Mouse (Mus musculus) hindbrain, embryonic 14.5 days (tissue): ENCODE results near the gene Rnase11. TPM values are rescaled to one million over a fixed set of nuclear protein-coding genes. Genes with fewer than 3 reads are reported as not detected.
"Not testable (repeated sequence)": the region's sequence is repeated elsewhere in the genome, so short reads cannot be mapped to it uniquely, and the experiment has no call there.

Source experiments
- ATAC-seq: fragments of 200-750 bp; cut with Nextera tagmentation; 2 replicates; pipeline ENCODE4 v1.8.0; 2017; ENCODE audit warnings: moderate number of reproducible peaks, mild to moderate bottlenecking, moderate TSS enrichment, moderate library complexity; ENCODE audit not compliant: low FRiP score
- DNase-seq: peaks from one replicate; pipeline ENCODE4 v3.0.0-alpha.2; 2015; ENCODE audit warnings: low spot score
- H3K27ac ChIP-seq: fragments of 300-500 bp; sonication (generic); 2 replicates; pipeline ENCODE4 v1.5.1; 2014; ENCODE audit warnings: mild to moderate bottlenecking, moderate library complexity
- H3K27me3 ChIP-seq: fragments of 300-500 bp; sonication (generic); 2 replicates; pipeline ENCODE4 v1.6.1; 2014; ENCODE audit warnings: mild to moderate bottlenecking, low read length, mixed read lengths; ENCODE audit not compliant: control insufficient read depth, insufficient read depth
- H3K36me3 ChIP-seq: fragments of 300-500 bp; sonication (generic); replicated peaks from 2 replicates; pipeline ENCODE4 v1.6.1; 2014; ENCODE audit not compliant: control insufficient read depth, insufficient read depth
- H3K4me1 ChIP-seq: fragments of 300-500 bp; sonication (generic); replicated peaks from 2 replicates; pipeline ENCODE4 v1.6.1; 2014; ENCODE audit warnings: antibody characterized with exemption, low read length, mixed read lengths; ENCODE audit not compliant: control insufficient read depth, insufficient read depth
- H3K4me2 ChIP-seq: fragments of 300-500 bp; sonication (generic); replicated peaks from 2 replicates; pipeline ENCODE4 v1.6.1; 2014; ENCODE audit warnings: mild to moderate bottlenecking, moderate library complexity
- H3K4me3 ChIP-seq: fragments of 300-500 bp; sonication (generic); replicated peaks from 2 replicates; pipeline ENCODE4 v1.5.1; 2014; ENCODE audit warnings: mild to moderate bottlenecking, low read length
- H3K9ac ChIP-seq: fragments of 300-500 bp; sonication (generic); 2 replicates; pipeline ENCODE4 v1.6.1; 2014
- H3K9me3 ChIP-seq: fragments of 300-500 bp; sonication (generic); 2 replicates; pipeline ENCODE4 v1.6.1; 2016; ENCODE audit warnings: low read length; ENCODE audit not compliant: control insufficient read depth
- WGBS: fragments of 180-500 bp; shearing (Covaris S2); extraction: QIAGEN DNeasy Blood & Tissue Kit; methylation state at CpG from one replicate; pipeline ENCODE4 v1.1.7; 2014; 5-methylcytosine and 5-hydroxymethylcytosine counted together
- polyA plus RNA-seq: library from polyadenylated mRNA; unstranded; fragments of >200 nt; fragmentation: Nextera tagmentation; extraction: Ambion mirVana; gene quantifications from 2 replicates; pipeline ENCODE4 v1.2.1, GENCODE M21; 2014

Rnase11 gene
- polyA plus RNA-seq, result not detected in 2 replicates

GRCm38 (mm10) chr14:51050063-51050462 is at the start of gene Rnase11:
Gene Rnase11, minus strand, starts transcription at chr14:51050163.
- no peaks in the 10 kb centered on the region for H3K36me3 ChIP-seq
- H3K4me3 ChIP-seq, result no peak within 1 kb of the TSS
- no peak for ATAC-seq
- H3K4me1 ChIP-seq, result no peaks in the 10 kb centered on the region
- no peaks in the 10 kb centered on the region for H3K27me3 ChIP-seq
- WGBS, result 95% methylated on average over 2 of the region's 2 CpGs
- H3K27ac ChIP-seq, result no peak within 1 kb of the TSS
- no peak for DNase-seq
- no peak within 1 kb of the TSS for H3K4me2 ChIP-seq
- H3K9me3 ChIP-seq, result no peaks in the 10 kb centered on the region
- H3K9ac ChIP-seq, result no peak within 1 kb of the TSS

- Histone ChIP-seq H3K4me2 (no peak overlapping the region), H3K4me3 (no peak overlapping the region), H3K9me3 (no peaks in the 10 kb centered on the region), H3K36me3 (no peaks in the 10 kb centered on the region), H3K27me3 (no peaks in the 10 kb centered on the region), H3K27ac (no peak overlapping the region), H3K4me1 (no peaks in the 10 kb centered on the region), H3K9ac (no peak overlapping the region)
- DNase-seq (no peak), ATAC-seq (no peak)
- WGBS, result 95% methylated on average over 11 of the region's 11 CpGs
These were observed 49.0 kb upstream of the Rnase11 start for GRCm38 (mm10) chr14:51098921-51099320.

- ATAC-seq (peak; percentile 68; the same call in 1 of the 2 replicates), DNase-seq (peak; percentile 75)
- not testable (repeated sequence) for H3K4me3 ChIP-seq, H3K4me2 ChIP-seq, H3K9me3 ChIP-seq, H3K27ac ChIP-seq, H3K4me1 ChIP-seq, H3K27me3 ChIP-seq, H3K9ac ChIP-seq, H3K36me3 ChIP-seq
- 44% methylated on average over 1 of the region's 1 CpGs for WGBS
These were observed 48.3 kb upstream of the Rnase11 start for GRCm38 (mm10) chr14:51098300-51098699.

GRCm38 (mm10) chr14:51095736-51096524 is 46.0 kb upstream of the Rnase11 start:
- WGBS, result 72% methylated on average over 9 of the region's 9 CpGs

GRCm38 (mm10) chr14:51094921-51095320 is 45.0 kb upstream of the Rnase11 start:
- H3K4me2 ChIP-seq, result no peak overlapping the region
- H3K27me3 ChIP-seq, result no peaks in the 10 kb centered on the region
- DNase-seq (no peak), ATAC-seq (no peak)
- H3K9me3 ChIP-seq, result no peaks in the 10 kb centered on the region
- H3K4me1 ChIP-seq, result no peaks in the 10 kb centered on the region; the same call in 1 of the 2 replicates
- WGBS, result 71% methylated on average over 9 of the region's 9 CpGs
- H3K4me3 ChIP-seq, result no peak overlapping the region
- H3K9ac ChIP-seq, result no peak overlapping the region
- H3K36me3 ChIP-seq, result no peaks in the 10 kb centered on the region
- H3K27ac ChIP-seq, result no peak overlapping the region

More at GRCm38 (mm10) chr14:51095736-51096524, 46.0 kb upstream of the Rnase11 start:
- DNase-seq, result no peak
- Histone ChIP-seq H3K4me1 (no peaks in the 10 kb centered on the region; the same call in 1 of the 2 replicates), H3K36me3 (no peaks in the 10 kb centered on the region), H3K4me3 (no peak overlapping the region), H3K4me2 (no peak overlapping the region), H3K9ac (no peak overlapping the region), H3K27me3 (no peaks in the 10 kb centered on the region), H3K27ac (no peak overlapping the region), H3K9me3 (no peaks in the 10 kb centered on the region)
- ATAC-seq, result no peak

- no peak for DNase-seq
- H3K36me3 ChIP-seq, result no peaks in the 10 kb centered on the region
- no peak overlapping the region for H3K4me3 ChIP-seq
- no peak for ATAC-seq
- H3K9ac ChIP-seq, result no peak overlapping the region
- no peak overlapping the region for H3K4me2 ChIP-seq
- no peak overlapping the region for H3K27ac ChIP-seq
- H3K4me1 ChIP-seq, result no peaks in the 10 kb centered on the region; the same call in 1 of the 2 replicates
- WGBS, result 88% methylated on average over 5 of the region's 5 CpGs
- H3K9me3 ChIP-seq, result no peaks in the 10 kb centered on the region
- H3K27me3 ChIP-seq, result no peaks in the 10 kb centered on the region
These were observed 44.3 kb upstream of the Rnase11 start for GRCm38 (mm10) chr14:51094096-51094875.

- no peak overlapping the region for H3K4me2 ChIP-seq
- H3K27me3 ChIP-seq, result no peaks in the 10 kb centered on the region
- H3K4me3 ChIP-seq, result no peak overlapping the region
- ATAC-seq (no peak), DNase-seq (no peak)
- no peak overlapping the region for H3K27ac ChIP-seq
- H3K36me3 ChIP-seq, result no peaks in the 10 kb centered on the region
- 36% methylated on average over 3 of the region's 3 CpGs for WGBS
- no peaks in the 10 kb centered on the region; the same call in 1 of the 2 replicates for H3K4me1 ChIP-seq
- H3K9ac ChIP-seq, result no peak overlapping the region
- no peaks in the 10 kb centered on the region for H3K9me3 ChIP-seq
These were observed 43.5 kb upstream of the Rnase11 start for GRCm38 (mm10) chr14:51093496-51093895.

- H3K36me3 ChIP-seq, result no peaks in the 10 kb centered on the region
- H3K9me3 ChIP-seq, result no peaks in the 10 kb centered on the region
- no peak overlapping the region for H3K27ac ChIP-seq
- whole genome bisulfite sequencing, result 52% methylated on average over 8 of the region's 8 CpGs
- H3K4me1 ChIP-seq, result no peaks in the 10 kb centered on the region; the same call in none of the 2 replicates
- no peak for DNase-seq
- H3K4me3 ChIP-seq, result peak overlapping the region; percentile 56
- no peak for ATAC-seq
- H3K9ac ChIP-seq, result peak overlapping the region; percentile 51; the same call in 1 of the 2 replicates
- H3K4me2 ChIP-seq, result peak overlapping the region; percentile 80
- no peaks in the 10 kb centered on the region for H3K27me3 ChIP-seq
These were observed 42.2 kb upstream of the Rnase11 start for GRCm38 (mm10) chr14:51092073-51092620.
